Mouse (Mus musculus): ENCODE data around the gene Treh.

The Treh gene

DNA sequence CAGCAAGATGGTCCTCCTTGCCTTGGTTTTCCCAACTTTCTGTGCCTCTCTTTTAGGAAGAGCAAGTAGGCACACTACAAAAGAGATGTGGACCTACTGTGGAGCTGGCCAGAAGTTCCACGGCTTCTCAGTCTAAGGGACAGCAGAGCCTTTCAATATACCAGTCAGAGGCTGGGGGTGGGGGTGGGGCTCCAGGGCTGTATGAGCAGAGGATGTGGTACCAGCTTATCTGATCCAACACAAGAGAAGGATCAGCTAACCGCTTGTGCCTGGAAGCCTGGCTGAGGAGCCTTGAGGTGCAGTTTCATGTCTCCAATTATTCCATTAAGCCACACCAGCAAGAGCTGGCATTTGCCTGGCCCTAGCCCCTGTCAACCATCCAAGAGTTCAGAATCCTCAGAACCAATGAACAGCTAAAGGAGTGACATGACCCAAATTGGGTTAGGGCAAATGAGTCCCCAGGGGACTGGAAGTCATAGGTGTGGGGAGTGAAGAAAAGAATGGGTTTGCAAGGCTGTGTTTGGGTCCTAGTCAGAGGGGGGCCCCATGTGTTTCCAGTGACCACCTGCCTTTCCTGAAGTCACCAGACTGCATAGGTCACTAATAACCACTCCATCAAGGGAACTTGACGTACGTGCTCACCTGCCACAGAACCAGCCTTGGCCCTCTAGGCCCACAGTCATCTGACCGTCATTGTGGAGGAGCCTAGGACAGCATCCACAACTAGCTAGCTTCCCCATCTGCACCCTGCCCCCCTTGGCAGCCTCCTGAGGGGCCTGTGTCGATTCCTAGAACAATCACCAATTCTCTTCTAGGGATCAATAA lies 44.2 kb downstream of the Treh start:
- DNase-seq (ENCODE audit: low spot score) = no peak

DNA sequence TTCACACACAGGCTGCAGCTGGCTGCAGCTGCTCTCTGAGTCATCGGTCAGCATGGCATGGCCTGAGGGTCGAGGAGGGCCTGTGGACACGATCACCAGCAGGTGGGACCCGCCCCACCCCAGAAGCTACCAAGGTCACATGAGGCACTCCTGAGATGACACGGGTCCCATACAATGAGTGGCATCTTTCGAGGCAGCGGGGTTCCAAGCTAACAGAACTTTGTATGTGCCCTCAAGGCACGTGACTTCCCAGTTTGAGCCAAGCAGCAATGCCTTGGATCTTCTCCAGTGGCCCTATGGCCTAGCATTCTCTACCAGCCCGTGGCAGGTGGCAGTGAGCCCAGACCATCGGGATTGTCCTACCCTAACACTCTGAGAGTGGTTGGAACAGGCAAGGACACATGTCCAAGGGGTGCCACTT lies 44.8 kb downstream of the Treh start:
- no peak for DNase-seq (ENCODE audit: low spot score)

DNA sequence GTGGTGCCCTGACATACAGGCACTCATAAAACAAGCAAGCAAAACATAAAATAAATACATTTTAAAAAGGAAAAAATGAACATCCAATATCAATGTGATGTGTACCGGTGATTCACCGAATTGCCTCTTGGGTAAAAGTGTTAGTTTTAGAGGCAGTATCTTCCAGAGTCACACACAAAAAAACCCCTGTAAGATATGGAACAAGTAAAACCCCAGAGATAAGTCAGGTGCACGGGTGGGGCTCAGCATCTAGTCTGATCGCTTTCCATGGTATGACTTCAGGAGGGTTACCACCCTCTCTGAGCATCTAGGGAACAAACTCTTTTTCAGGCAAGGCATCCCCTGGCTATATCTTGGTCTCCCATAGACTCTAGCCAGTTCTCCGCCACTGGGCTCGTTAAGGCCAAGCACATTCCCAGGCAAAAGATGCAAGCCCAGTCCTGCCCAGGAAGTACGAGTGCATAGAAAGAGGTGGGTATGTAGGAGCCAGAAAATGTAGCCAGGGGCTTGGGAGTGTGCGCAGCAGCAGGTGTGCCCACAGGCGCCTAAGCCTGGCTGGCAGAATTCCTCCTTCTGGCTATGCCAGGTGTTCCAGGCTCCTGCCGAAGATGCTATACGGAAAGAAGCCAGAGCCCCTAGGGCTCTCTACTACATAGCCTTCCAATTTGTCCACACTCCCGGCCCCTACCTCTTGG lies 46.1 kb downstream of the Treh start:
- DNase-seq (ENCODE audit: low spot score) = no peak

DNA sequence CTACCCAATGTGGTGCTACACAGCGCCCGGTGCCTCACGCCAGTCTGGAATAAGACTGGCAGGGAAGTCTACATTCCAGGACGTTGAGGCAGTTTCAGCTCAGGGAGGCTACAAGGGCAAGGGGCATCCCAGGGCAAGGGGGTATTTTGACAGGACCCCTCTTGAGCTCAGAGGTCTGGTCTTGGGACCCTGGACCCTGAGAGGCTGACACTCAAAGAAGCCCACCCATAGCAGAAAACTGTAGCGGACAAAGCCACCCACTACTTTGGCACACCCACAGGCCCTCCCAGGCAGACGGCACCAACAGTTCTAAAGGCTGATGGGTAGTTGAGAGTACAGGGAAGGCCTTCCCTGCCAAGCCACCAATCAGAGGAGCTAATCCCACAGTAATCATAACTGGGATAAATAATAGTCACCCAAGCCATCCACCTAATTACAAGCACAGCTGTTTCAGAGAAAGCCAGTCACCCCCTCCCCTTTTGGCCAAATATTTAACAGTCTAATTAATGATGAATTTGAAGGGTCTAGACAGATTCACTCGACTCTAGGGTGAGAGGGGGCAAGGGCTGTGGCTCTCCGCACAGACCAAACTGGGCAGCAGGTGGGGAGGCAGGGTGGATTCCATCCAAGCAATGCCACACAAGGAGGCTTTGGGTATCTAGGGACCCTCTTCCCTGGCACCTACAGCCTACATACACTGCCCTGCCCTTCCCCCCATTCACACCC lies 46.8 kb downstream of the Treh start:
- DNase-seq (ENCODE audit: low spot score) = no peak

DNA sequence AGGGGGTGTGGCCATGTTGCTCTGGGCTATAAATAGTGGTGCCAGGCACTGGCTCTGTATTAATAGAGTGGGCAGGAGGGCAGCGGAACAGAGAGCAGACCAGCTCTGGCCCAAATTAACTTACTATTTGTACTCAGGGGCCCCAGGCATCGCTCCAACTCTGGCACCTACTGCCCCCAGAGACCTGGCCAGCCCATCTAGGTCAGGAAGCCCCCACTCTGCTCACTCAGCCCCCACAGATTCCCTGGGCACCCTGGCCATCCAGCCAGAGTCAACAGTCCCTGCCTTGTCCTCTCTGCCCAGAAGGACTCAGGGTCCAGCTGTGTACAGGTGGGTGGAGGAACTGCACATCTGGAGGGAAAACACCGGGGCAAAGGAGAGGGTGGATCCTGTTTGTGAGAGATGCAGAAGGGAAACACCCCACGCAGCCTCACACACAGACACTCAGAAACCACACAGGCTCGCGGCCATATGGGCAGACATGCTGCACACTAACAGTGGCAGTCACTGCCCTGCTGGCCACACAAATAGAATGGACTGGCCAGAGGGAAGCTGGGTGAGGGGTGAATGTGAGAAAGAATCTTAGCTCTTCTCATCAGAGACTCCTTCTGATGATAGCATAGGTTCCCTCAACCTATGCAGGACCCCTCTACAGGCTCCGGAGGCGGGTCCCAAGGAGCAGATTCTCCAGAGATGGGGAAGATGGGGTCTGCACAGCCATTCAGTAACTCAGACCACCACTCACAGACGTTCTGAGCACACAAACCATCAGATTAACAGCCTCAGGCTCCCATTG lies 47.5 kb downstream of the Treh start:
- no peak for DNase-seq (ENCODE audit: low spot score)

DNA sequence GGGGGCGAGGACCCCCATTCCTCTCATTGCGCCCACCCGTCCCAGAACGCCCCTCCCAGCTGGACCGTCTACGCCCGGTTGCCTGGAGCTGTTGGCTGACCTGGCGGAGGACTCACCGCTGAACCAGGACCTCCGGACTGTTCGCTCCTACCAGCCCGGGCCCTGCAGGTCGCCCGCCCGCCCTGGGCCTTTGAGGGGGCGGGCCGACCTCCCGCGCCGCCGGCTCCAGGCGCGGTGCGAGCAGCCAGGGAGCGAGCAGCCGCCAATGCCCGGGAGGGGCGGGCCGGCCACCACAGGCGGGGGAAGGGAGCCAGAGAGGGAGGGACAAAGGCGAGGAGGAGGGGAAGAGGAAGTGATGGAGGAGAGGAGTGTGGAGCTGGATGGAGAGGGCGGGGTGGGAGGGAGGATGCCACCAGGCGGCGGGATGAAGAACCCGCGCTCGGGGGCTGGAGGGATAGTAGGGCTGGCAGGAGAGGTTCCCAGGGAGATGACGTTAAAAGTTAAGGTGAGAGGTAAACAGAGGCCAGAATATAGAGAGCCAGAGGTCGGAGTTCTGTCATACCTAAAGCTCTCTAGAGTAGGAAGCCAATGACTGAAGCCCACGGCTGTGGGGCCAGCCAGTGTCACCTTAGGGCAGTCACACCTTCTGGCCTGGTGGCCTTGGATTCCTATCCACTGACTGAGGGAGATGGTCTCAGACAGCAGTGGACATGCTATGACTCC lies 48.3 kb downstream of the Treh start:
- peak; percentile 54 for DNase-seq (ENCODE audit: low spot score)

DNA sequence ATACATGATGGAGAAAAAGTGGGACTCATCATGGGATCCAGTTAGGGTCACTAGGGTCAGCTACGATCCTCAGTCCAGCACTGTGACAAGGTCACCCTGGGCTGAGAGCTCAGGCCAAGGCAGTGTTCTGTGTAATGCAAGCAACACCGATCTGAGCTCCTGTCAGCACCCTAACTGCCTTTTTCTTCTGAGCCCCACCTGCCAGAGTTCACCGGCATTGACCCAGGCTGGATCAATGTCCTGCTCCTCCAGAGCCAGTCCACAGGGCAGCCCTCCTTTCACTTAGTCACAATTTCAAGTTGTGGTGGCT lies 48.8 kb downstream of the Treh start:
- no peak for DNase-seq (ENCODE audit: low spot score)

- DNase-seq (ENCODE audit: low spot score) = no peak
Observed at GRCm38 (mm10) chr9:44722575-44722974, 49.5 kb downstream of the Treh start.

DNA sequence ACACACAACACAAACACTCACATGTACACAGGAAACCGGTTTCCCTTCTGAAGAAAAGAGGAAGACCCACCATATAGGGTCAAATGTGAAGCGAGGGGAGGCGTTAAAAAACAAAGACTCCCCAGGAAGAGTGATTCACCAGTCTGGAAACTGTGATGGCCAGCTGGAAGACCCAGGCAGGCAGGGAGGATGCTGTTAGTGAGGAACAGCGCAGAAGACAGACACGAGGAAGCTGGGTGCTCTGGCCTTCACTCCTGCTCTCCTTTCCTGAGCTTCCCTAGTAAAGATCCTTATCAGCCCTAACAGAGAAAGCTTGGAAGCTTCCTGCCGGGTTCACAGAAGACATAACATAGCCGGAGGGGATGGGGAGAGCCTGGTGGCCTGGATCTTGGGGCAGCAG lies 50.0 kb downstream of the Treh start:
- DNase-seq (ENCODE audit: low spot score) = no peak

DNA sequence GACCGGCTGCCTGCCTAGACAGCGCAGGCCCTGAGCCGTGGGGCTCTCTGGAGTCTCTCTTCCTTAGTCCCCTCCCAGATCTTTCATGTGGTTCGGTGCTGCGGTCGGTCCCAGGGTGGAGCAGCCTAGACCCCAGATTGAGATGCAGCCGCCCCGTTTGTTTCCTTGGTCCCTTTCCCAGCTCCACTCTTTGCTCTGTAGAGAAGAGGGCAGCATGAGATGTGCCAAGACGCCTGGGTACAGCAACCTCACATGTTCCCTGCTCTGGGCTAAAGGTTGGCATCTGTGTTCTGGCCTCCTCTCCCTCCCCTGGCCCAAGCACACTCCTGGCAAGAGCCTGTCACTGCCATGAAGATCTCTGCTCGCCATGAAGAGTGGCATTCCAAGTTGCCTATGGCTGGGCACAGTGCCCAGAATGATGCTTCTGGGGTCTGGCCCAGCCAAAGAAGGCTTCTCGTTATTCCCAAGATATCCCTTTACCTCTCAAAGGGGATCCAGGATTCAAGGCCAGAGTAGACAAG lies 50.5 kb downstream of the Treh start:
- DNase-seq (ENCODE audit: low spot score) = no peak

GRCm38 (mm10) chr9:44724223-44724622 lies 51.2 kb downstream of the Treh start:
- no peak for DNase-seq (ENCODE audit: low spot score)

DNA sequence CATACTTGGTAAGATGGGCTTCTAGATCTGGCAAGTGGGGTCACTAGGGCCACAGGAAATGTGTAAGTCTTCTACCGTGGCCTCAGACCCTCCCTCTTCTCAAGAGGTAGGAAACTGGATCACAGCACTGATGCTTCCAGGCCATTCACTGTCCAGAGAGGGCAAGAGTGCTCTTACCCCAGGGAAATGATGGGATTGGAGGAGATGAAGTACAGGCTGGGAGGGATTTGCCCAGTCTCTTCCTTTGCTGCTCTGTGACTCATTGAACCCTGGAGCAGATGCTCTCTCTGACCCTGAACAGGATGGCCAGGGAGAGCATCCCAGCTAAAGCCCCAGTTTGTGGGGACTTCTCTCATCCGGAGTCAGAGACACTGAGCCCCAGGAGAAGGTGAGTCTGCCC lies 51.6 kb downstream of the Treh start:
- DNase-seq (ENCODE audit: low spot score) = no peak

DNA sequence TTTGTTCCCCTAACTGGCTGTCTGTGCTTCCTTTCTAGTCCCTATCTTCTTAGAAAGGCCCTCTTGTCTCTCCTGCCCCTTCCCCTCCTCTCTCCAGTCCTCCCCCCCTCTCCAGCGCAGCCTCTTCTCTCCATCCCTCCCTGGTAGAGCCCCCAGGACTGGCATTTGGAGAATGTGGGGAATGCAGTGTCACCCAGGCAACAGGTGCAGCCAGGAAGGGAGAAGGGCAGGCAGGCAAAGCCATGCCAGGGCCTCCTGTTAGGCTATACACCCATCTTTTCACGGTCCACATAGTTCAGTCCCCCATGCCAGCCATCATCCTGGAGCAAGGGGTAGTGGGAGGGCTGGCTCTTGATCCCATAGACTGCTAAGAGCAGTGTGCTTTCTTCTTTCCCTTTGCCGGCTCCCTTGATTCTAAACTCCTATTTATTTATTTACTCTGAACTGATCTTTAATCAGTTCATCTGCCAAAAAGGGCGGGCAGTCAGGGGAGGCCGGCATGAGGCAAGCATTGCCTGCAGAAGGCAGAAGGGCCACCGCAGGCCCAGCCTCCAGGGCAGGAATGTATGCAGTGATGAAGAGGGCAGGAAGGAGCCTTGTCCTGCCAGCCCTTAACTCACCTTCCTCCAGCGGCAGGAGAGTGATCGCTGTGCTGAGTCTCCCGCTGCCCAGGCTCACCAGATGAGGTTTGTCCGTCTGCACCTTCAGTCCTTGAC lies 53.6 kb downstream of the Treh start:
- DNase-seq (ENCODE audit: low spot score) = no peak

GRCm38 (mm10) chr9:44727441-44727840 lies 54.4 kb downstream of the Treh start:
- no peak for DNase-seq (ENCODE audit: low spot score)

DNA sequence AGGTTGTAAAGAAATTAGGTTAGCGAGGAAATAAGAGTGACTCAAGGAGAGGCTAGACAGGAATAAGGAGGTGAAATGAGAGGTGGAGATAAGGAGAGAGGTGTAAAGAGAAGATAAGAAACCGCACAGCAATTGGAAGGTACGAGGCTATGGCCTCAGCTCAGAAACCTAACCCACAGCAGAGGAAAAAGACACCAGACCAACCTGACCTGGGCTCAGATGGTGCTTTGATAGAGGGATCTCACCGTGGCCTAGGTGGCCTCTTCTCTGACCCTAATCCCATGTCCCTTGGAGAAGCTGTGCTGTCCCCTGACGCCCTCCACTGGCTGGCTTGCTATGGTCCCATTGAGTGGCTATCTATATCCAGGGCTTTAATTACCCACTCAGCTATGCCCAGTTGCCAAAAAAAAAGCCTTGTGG lies 59.1 kb downstream of the Treh start:
- no peak for DNase-seq (ENCODE audit: low spot score)

DNA sequence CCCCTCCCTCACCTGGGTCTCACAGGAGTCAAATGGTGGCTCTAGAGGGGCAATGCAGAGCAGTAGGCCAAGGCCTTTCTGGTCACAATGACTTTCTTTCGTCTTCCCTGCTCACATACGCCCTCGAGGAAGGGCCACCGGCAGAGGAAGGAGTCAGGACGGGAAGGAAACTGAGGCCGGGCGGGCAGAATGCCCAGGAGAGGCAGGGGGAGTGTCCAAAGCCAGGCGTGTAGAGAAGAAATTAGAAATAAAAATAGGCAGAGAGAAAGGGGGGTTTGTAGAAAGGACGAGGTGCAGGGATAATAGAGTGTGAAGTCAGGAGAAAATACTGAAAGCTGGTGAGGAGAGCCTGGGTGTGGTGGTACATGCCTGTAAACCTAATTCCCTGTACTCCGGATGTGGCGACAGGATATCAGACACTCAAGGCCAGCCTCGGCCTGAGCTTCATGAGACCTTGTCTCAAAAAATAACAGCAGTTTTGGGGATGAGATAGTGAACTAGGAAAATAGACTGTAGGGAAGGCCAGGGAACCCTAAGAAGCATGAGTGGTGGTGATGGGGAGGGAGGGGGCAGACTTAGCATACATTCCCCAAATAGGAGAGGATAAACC lies 60.0 kb downstream of the Treh start:
- no peak for DNase-seq (ENCODE audit: low spot score)

- DNase-seq (ENCODE audit: low spot score) = no peak
Observed at GRCm38 (mm10) chr9:44733671-44734523, 60.9 kb downstream of the Treh start.

GRCm38 (mm10) chr9:44734524-44735494 lies 61.8 kb downstream of the Treh start, which contains the start of gene Phldb1:
TSS of gene Phldb1 (minus strand) at chr9:44735198.
- no peak for DNase-seq (ENCODE audit: low spot score)

All from ovary, postnatal 10 days (tissue).